Mouse (Mus musculus) activated CD4-positive, CD25-positive, alpha-beta regulatory T cell, adult 4 months (primary cell): ENCODE measurements around the gene Tmem189. TPM values are rescaled to one million over a fixed set of nuclear protein-coding genes. Genes with fewer than 3 reads are reported as not detected.
A peak's percentile ranks its signal among the peaks of the same experiment; 100 is the strongest.
"Not testable (repeated sequence)": the region's sequence is repeated elsewhere in the genome, so short reads cannot be mapped to it uniquely, and the experiment has no call there.

Experiments
- ATAC-seq: one replicate; pipeline ENCODE4 v1.8.0; 2017
- polyA plus RNA-seq, 2 experiments: library from polyadenylated mRNA; unstranded; fragments of 100-300 nt; shearing (Covaris generic); gene quantifications; one replicate each; pipeline ENCODE4 v1.2.1; 2017

Gene Tmem189
- polyA plus RNA-seq, 2 experiments from 2014 or later = 12.6 to 13.5 TPM

DNA sequence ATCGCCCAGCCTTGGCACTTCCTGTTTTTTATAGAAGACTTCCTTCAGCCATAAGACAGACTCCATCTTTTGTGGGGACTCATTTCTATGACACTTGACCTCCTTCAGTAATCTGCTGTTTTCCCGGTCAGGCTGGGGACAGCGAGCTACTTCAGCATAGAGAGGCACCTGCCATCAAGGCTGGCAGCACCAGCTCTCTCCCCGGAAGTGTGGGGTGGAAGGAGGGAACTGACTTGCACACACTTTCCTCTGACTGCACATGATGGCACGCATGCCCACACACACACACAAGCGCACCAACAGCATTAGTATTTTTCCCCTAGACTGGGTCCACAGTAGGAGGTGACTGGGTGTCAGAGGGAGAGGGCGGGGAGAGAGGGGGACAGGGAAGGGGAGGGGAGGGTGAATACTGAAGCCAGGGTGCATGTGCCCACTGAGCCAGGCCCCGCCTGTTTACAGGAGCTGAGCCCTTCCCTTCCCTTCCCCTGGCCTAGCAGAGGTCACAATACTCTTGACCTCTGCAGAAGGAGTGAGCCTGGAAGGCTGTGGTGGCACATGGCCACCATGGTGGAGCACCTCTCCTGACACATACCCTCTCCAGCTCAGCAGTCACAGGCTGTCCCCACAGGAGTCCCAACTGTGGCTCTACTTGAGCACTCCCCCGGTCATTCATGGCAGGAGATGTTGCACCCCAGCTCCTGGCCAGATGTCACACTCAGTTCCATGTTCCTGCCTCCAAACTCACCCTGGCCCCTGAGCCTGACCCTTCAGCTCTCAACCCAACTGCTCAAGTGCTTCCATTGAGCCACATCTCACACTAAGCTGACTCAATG, 68.2 kb downstream of the Tmem189 start:
- peak; percentile 58 for ATAC-seq

- ATAC-seq = no peak
Observed at GRCm38 (mm10) chr2:167617472-167617871, 72.2 kb downstream of the Tmem189 start.

DNA sequence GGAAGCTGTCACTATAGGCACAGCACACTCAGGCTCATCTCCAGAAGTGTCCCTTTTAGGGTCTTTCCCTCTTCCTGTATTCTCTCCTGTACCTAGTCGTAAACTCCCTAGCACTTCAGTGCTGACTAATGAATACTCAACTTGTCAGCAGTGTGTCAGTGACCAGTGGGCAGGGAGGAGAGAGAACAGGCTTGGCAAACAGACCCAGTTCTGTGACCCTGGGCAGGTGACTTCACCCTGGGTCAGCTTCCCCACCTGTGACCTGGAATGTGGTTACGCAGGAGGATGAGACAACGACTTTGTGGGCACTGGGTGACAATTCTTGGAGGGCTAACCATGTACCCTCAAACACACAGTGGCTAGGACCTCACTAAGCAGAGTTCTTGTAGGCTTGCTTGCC, 72.6 kb downstream of the Tmem189 start:
- no peak for ATAC-seq

- ATAC-seq = not testable (repeated sequence)
Observed at GRCm38 (mm10) chr2:167613335-167613734, 76.3 kb downstream of the Tmem189 start.

- no peak for ATAC-seq
Observed at GRCm38 (mm10) chr2:167612122-167612521, 77.5 kb downstream of the Tmem189 start.

DNA sequence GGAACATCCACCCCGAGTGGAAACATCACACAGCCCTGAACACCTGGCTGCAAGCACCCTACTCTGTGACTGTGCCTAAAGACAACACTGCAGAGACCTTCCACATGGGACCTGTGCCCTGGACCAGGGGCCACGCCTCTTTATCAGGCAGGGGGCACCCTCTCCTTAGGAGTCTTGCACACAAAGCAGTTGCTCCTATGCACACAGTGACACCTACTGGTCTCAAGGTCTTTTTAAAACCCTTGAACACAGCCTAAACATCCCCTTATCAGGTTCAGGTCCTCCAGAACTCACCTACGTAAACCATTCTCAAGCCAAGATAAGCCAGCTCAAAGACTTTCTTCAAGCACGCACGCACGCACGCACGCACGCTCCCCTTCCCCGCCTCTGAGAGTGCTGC, 78.3 kb downstream of the Tmem189 start:
- no peak for ATAC-seq

- no peak for ATAC-seq
Observed at GRCm38 (mm10) chr2:167606745-167607123, 82.9 kb downstream of the Tmem189 start.

DNA sequence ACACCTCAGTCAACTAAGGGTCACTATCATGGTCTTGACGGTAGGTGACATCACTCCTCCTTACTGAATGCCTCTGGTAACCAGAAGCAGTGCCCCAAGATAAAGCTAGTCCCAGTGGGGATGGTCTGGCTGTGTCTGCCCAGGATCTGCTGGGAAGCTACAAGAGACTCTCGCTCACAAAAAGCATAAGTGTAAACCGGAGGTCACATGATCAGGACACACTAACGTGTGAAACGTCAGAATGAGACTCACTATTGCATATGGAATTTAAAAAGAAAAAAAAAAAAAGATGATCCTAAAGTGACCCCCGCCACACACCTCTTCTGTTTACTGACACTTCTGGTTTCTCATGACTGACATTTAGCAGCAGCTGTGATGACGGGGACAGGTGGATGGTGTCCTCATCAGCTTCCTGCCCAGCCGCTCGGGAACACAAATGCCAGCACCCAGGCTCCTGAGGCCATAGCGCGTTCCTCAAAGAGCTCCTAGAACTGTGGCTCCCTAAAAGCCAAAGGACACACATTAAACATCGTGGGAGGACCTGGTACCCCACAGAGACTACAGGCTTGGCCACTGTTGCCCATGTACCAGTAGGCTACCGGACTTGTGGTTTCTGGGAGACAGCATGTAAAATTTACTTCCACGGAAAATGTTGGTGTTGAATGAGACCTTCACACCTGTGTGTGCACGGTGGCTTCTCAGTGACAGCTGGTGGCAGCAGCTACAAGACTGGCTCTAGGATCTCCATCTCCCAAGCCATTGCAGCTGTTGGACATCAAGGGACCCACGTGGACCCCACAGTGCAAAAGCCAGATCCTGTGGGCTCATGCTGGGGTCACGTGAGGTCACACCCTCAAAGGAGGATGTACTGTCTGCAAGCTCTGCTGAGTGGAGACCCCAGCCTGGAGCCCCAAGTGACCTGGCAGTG, 83.5 kb downstream of the Tmem189 start:
- no peak for ATAC-seq

DNA sequence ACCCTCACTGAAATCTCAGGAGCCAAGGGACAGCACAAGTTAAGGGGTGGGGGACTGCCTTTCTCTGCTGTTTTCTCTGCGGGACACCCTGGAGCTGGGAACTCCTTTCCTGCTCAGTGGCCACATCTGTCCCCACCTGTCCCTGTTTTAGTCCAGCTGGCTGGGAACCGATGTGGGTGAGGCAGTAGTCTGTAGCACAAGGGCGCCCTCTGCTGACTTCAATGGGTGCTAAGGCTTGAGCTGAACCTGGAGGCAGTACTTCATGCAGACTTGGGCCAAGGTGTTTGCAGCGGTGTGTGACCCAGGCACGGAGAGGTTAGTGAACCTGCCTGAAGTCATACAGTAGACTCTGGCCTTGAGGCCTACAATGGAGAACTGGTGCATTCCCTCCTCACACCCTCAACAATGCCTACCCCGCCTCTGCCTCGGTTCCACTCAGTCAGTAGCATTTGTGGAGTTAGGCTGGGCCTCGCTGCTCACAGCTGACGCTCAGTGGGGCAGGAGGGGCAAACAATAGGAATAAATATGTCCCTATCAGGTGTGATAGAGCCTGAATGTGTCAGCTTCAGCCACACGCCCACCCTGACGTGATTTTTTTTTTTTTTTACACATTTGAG, 84.3 kb downstream of the Tmem189 start:
- peak; percentile 49 for ATAC-seq

- ATAC-seq = no peak
Observed at GRCm38 (mm10) chr2:167602978-167603377, 86.6 kb downstream of the Tmem189 start.

DNA sequence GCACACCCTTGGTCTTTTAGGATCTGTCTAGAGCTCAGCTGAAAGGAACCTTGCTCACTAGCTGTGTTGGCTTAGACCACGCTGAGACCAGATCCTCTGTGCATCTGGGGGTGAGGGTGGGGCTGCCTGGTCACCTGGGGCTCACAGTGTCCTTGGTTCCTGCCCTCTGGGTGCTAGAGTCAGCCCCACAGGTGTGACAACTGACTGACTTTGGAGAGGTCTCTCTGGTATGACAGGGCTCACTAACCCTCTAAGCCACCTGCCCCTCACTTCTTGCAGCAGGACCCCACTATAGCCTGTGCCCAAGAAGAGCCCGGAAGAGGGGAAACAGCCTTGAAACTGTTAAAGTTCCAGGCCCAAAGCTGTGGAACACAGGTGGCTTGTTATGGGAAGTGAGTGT, 87.3 kb downstream of the Tmem189 start:
- ATAC-seq = no peak

GRCm38 (mm10) chr2:167600481-167600995, 89.1 kb downstream of the Tmem189 start:
- no peak for ATAC-seq

GRCm38 (mm10) chr2:167599917-167600316, 89.7 kb downstream of the Tmem189 start:
- no peak for ATAC-seq

DNA sequence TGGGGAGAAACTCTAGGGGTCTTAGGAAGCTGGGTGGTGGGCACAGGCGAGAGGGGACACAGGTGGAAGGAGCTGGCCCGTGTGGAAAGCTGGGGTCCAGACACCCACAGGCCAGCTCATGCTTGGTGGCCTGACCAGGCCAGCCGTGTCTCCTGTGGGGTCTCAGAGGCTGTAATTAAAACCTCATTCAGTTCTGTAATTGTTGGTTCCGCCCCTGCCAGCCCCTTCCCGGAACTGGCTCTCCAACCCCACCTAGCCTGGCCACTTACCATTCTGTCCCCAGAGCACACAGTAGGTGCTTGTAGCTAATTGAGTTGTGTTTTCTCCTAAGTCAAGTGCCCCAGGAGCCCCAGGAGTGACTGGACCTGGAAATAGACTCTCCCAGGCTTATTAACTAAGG, 90.4 kb downstream of the Tmem189 start:
- ATAC-seq = no peak

- ATAC-seq = no peak
Observed at GRCm38 (mm10) chr2:167597492-167598186, 92.0 kb downstream of the Tmem189 start.

DNA sequence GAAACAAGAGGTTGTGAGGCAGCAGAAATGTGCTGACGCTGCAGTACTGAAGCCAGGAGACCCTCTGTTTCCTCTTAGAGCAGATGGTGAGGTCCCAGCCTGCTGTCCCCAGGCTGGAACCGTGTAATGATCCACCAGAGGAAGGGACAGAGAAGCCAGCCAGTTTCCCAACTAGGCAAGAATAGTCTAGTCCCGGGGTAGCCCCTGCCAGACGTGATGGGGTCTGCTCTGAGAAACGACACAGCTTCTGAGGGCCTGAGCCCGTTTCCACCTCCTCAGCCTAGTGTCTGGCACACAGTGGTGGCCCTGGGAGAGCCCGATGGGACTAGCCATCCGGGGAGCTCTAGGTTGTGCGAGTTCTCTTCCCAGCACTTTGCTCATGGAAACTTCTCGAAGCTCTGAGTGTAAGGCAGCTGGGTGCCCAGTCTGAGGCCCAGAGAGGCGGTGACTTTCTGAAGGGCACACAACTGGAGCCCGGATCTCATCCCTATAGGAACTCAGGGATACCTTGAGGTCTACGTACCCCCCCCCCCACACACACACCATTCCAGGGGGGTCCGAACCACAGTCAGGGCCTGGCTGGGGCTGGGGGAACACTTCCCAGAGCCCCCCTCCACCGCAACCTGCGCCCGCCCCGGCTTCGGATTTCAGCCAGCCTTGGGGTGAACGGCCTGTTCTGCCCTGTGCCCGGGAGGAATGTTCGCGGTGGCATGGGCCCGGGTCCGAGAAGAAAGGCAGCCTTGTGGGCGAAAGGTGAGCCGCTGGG, 92.7 kb downstream of the Tmem189 start:
- no peak for ATAC-seq

DNA sequence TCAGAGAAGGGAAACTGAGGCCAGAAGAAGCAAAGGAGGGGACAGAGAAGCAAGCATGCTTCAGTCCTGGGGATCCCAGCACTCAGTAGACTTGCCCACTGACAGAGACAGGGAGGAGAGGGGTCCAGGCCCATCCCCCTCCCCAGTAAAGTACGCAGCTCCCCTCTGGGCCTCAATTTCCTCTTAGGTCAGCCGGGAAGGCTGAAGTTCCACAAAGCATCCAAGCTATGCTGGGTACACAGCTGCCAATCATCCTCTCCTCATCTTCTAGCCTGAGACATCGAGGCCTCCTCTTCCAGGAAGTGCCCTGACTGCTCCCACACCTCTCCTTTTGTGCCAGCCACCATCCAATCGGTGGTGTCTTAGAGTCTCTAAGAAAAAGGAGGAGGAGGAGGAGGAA, 93.4 kb downstream of the Tmem189 start:
- ATAC-seq = no peak

DNA sequence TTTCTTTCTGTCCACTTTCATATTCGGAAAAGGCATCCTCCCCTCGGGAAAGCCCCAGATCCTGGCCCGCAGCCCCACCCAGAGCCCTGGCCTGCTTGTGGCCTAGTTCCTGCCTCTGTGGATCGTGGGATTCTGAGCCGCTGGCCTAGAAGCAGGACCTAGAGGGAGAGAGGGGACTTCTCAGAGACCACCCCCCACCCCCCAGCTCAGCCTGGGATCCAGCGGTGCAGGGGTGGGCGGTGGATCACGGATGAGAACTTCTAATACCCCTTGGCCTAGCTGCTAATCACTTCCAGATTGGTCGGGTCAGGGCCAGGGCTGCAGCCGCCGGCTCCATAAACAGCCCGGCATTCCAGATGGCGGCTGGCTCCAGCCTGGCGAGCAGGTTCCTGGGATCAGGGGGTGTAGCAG, 93.9 kb downstream of the Tmem189 start:
- ATAC-seq = no peak

DNA sequence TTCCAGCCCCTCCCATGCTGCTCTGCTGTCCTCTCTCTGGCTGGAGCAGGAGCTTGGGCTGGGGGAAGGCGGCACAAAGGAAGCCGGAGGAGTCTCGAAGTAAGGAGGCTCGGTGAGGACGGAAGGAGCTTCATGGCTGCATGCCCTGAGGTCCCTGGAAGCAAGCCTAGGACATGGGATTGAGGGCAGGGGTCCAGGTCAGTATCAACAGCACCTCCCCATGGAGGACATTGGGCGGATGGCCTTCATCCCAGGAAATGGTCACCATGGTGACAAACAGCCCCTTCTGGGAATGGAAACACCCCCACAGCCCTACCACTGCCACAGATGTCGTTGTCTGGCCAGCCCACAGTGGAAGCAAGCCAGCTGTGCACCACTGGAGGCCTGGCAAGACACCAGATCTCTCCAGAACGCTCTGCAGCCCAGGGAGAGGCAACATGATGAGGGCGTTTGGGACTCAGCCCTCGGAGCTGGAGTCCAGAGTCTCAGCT, 95.1 kb downstream of the Tmem189 start:
- no peak for ATAC-seq

DNA sequence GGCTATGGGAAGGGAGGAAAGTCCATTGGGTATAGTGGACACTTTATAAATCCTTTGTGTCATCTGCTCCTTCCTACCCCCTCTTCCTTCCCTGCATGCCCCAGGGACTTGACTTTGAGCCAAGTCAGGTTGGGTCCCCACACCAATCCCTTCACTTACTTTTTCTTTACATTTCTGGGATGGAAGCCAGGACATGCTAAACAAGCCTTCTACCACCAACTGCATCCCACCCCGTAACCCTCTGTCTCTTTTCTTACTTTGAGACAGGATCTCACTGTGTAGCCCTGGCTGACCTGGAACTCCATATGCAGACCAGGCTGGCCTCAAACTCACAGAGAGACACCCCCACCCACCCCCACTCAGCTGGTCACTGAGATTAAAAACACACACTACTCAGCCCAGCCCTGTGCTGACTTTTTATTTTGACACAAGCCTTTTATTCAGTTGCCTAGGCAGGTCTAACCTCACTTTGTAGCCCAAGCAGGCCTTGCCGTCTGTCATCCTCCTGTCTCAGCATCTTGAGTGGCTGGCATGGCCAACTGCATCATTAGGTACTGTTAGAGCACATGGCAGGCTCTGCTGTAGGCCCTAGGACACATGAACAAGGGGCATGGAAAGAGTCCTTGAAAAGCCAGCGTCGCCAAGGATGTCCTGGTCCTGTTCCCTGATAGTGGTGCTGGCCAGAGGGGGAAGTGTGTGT, 95.9 kb downstream of the Tmem189 start:
- ATAC-seq = no peak
